Mouse (Mus musculus) cortical plate, adult 2 months (tissue): ENCODE data around the gene Chmp1a.

ENCODE experiments used
- CTCF ChIP-seq: fragments of 200-500 bp; IDR thresholded peaks from 2 replicates; pipeline ENCODE4 v1.5.1; 2011; ENCODE audit warnings: mild to moderate bottlenecking, control low read depth, low read length; ENCODE audit not compliant: insufficient read depth; ENCODE audit errors: extremely low read depth
- POLR2A ChIP-seq: fragments of 200-500 bp; IDR thresholded peaks from 2 replicates; pipeline ENCODE4 v1.6.1; 2011; ENCODE audit warnings: mild to moderate bottlenecking, low read length, control low read depth; ENCODE audit not compliant: insufficient read depth; ENCODE audit errors: extremely low read depth

DNA sequence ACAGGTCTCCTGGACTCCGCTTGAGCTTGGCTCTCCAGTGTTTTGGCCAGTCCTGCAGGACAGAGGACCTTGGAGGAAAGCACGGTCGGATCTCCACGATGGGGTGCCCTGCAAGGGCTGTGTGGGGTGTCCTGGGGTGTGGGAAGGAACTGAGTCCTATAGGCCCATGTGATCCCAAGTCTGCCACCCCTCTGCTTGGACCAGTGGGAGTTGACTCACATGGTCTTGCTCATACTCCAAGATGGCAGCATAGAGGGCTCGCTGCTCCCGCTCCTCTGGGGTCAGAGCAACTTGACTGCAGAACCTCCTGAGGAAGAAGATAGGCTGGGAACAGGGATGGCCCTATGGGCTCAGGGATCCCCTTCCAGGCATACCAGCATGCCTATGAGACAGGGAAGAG lies 35.2 kb upstream of the Chmp1a start:
- no peak for TF ChIP-seq CTCF
- no peak for TF ChIP-seq POLR2A
